Mouse (Mus musculus): ENCODE measurements at regions not wholly inside any gene's neighbourhood (a gene's known extent, or its start where the extent isn't known, plus 50 kb on each side); places are given as distances from the start of the nearest gene placed in this dataset.

DNA sequence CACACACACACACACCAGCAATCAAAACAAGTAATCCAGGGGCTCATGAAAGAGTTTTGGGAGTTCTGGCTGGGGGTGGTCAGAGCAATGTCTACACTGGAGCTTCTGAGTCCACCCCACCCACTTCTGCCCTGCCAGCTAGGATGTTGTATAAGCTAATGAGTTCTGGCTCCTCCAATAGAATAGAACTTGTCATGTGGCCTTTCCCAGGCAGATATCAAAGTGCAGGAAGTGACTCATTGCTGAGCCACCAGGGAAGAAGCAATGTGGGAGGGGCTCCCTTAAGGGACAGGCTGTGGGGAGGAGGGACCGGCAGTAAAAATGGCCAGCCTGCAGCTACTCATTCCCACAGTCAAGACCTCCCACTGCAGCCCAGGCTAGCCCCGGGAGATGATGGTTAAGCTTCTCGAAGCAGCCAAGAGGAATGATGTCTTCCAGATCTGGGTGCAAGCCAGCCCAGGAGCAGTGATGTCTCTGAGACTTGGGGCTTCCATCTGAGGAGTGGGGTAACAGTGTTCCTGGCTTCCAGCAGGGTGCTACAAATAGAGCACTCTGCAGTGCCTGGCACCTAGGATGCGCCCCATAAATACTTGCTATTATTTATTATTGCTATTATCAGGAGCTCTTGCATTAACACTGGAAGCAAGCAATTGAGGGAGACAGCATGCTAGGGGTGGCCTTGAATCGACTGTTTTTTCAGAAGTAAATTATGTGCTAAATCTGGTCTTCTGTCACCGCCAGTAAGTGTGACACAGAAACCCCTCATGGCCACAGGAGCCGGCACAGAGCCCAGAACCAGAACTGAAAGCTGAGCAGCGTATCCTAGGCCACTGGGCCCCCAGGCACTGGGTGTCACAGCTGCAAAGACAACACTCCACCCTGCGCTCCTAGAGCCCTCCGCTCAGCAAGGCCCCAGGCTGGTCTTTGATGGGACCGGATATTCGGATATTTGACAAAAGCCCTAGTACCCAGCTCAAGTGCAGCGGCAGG lies 103.2 kb upstream of the Unc5b start:
- Histone ChIP-seq H3K9me3 (no peaks in the 10 kb centered on the region), H3K4me1 (peaks cover 22% of the 10 kb centered on the region), H3K27ac (no peak overlapping the region), H3K36me3 (no peaks in the 10 kb centered on the region), H3K9ac (no peak overlapping the region), H3K4me2 (replicated peaks) (no peak overlapping the region), H3K4me3 (no peak overlapping the region), H3K27me3 (replicated peaks) (no peaks in the 10 kb centered on the region)
- ATAC-seq (ENCODE audit: low FRiP score, low read depth), result no peak
- WGBS, result 54% methylated on average over 13 of the region's 13 CpGs

DNA sequence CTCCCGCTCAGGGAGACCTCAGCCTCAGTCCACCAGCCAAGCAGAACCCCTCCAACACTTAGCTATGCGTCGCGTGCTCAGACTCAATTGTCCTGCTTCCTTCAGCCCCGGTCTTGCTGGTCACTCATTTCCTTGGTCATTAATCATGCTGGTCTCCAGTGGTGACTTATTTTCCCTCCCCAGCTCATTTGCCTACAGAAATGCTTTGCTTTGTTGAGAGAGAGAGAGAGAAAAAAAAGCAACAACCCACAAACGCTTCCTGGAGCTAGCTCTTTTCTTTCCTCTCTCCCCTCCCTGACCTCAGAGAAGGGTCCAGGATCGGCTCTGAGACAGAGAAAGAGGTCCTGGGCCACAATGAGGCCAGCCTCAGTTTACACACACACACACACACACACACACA lies 102.5 kb upstream of the Unc5b start:
- peaks cover 22% of the 10 kb centered on the region for H3K4me1 ChIP-seq
- 11% methylated on average over 7 of the region's 7 CpGs for WGBS
- no peak for ATAC-seq (ENCODE audit: low FRiP score, low read depth)
- no peaks in the 10 kb centered on the region for H3K9me3 ChIP-seq
- H3K4me3 ChIP-seq, result no peak overlapping the region
- no peak overlapping the region for H3K9ac ChIP-seq
- H3K36me3 ChIP-seq, result no peaks in the 10 kb centered on the region
- no peak overlapping the region for H3K4me2 ChIP-seq (replicated peaks)
- H3K27me3 ChIP-seq (replicated peaks), result no peaks in the 10 kb centered on the region
- no peak overlapping the region for H3K27ac ChIP-seq

DNA sequence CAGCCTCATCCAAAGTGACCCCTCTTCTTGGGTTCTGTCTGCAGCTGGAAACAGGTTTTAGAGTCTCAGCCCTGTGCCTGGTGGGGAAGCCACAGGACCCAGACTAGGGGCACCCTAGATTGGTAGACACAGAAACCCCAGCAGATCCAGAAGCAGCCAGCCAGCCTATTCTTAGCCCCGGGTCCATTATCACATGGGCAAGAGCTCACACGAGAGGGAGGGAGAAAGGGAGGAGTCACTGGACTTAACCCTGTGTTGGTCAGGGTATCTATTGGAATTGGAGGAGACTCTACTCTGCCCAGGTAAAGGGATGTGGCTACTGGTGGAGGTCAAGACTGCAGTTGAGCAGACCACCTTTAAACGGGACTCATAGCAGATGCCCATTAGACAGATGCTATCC lies 101.5 kb upstream of the Unc5b start:
- Histone ChIP-seq H3K4me1 (peaks cover 22% of the 10 kb centered on the region), H3K9ac (no peak overlapping the region), H3K4me2 (replicated peaks) (no peak overlapping the region), H3K9me3 (no peaks in the 10 kb centered on the region), H3K27ac (no peak overlapping the region), H3K27me3 (replicated peaks) (no peaks in the 10 kb centered on the region), H3K36me3 (no peaks in the 10 kb centered on the region), H3K4me3 (no peak overlapping the region)
- 38% methylated on average over 3 of the region's 3 CpGs for WGBS
- ATAC-seq (ENCODE audit: low FRiP score, low read depth), result no peak

DNA sequence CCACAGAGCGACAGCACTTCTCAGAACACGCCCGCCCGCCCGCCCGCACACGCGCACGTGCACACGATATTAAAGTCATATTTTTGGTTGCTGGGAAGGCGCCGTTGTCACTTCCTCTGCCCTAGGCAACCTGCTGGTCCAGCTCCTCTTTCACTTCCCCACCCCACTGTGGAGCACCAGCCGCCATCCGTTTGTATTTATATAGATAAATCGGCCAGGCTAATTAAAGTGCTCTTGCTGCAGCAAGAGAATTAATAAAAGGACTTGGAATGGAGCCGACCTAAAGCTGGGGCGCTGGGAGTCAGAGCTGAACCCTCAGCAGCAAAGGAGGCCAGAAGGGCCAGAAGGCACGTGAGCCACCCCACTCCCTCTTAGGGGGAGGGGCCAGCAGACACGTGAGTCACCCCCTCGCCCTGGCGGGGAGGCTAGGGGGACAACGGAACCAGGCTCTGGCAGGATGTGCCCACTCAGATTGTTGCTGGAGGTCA lies 100.6 kb upstream of the Unc5b start:
- WGBS, result 60% methylated on average over 22 of the region's 22 CpGs
- ATAC-seq (ENCODE audit: low FRiP score, low read depth), result no peak
- no peaks in the 10 kb centered on the region for H3K9me3 ChIP-seq
- no peak overlapping the region for H3K4me3 ChIP-seq
- H3K27ac ChIP-seq, result no peak overlapping the region
- no peak overlapping the region for H3K9ac ChIP-seq
- no peak overlapping the region for H3K4me2 ChIP-seq (replicated peaks)
- no peaks in the 10 kb centered on the region for H3K27me3 ChIP-seq (replicated peaks)
- H3K4me1 ChIP-seq, result peaks cover 15% of the 10 kb centered on the region; the same call in 1 of the 2 replicates
- no peaks in the 10 kb centered on the region for H3K36me3 ChIP-seq

DNA sequence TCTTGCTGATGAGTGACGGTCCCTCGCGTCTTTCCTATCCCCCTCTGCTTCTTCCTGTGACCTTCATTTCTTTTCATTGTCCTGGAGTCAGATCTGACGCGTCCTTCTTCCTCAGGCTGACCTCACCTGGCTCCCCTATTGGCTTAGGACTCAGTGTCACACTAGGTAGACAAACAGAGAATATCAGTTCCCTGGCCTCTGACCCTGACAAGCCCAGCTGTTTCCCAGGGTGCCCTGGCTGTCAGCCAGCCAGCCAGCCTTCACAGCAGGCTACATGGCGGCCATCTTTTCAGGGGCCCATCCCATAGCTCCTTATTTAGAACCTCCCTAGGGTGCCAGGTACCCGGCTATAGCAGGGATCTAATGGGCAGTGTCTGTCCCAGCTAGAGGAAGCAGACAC lies 97.3 kb upstream of the Unc5b start:
- Histone ChIP-seq H3K9ac (no peak overlapping the region), H3K9me3 (no peaks in the 10 kb centered on the region), H3K4me3 (no peak overlapping the region), H3K4me2 (replicated peaks) (no peak overlapping the region), H3K27me3 (replicated peaks) (no peaks in the 10 kb centered on the region; the same call in 1 of the 2 replicates), H3K36me3 (no peaks in the 10 kb centered on the region), H3K27ac (no peak overlapping the region), H3K4me1 (peaks cover 10% of the 10 kb centered on the region; the same call in 1 of the 2 replicates)
- ATAC-seq (ENCODE audit: low FRiP score, low read depth), result no peak
- WGBS, result 75% methylated on average over 7 of the region's 7 CpGs

DNA sequence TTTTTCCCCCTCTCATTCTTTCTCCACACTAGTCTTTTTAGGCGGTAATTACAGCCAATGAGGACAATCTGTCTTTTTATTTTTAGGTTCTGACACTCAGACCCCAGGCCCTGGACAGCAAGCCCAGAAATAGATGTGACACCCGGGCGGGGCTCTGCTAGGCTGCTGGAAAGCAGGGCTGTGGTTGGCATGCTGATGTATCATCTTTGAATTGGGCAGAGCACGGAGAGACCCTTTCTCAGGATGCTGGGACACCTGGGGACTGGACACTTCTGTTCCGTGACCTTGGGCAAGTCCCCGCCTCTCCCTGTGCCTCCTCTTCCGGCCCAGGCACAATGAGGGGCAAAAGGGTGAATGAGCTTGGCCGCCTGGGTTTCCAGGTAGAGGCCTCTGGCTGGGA lies 96.8 kb upstream of the Unc5b start:
- no peak for ATAC-seq (ENCODE audit: low FRiP score, low read depth)
- 71% methylated on average over 8 of the region's 8 CpGs for WGBS
- H3K9me3 ChIP-seq, result no peaks in the 10 kb centered on the region
- no peak overlapping the region for H3K4me2 ChIP-seq (replicated peaks)
- no peaks in the 10 kb centered on the region for H3K36me3 ChIP-seq
- H3K9ac ChIP-seq, result no peak overlapping the region
- H3K27me3 ChIP-seq (replicated peaks), result no peaks in the 10 kb centered on the region; the same call in 1 of the 2 replicates
- no peak overlapping the region for H3K27ac ChIP-seq
- no peak overlapping the region for H3K4me3 ChIP-seq
- H3K4me1 ChIP-seq, result peaks cover 5% of the 10 kb centered on the region; the same call in 1 of the 2 replicates

DNA sequence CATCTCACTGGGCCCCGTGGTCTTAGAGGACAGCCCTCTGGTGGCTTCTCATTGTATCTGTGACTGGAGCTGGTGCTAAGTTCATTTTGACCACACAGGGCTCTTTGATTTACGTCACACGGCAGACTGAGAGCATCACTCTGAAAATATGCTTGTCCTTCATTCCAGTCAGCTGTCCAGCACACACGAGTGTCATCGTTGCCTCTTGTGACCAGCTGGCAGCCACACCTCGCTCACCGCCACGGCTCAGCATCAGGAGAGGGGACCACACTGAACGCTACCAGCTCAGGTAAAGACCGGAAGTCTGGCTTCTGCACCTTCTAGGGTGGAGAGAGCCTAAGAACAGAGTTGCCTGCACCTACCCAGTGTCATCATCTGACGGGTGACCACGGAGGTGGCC lies 95.3 kb upstream of the Unc5b start:
- Histone ChIP-seq H3K36me3 (no peaks in the 10 kb centered on the region), H3K27ac (no peak overlapping the region), H3K9me3 (no peaks in the 10 kb centered on the region), H3K9ac (no peak overlapping the region), H3K27me3 (replicated peaks) (no peaks in the 10 kb centered on the region; the same call in 1 of the 2 replicates), H3K4me1 (peaks cover 5% of the 10 kb centered on the region; the same call in 1 of the 2 replicates), H3K4me3 (no peak overlapping the region), H3K4me2 (replicated peaks) (no peak overlapping the region)
- WGBS, result 89% methylated on average over 12 of the region's 12 CpGs
- ATAC-seq (ENCODE audit: low FRiP score, low read depth), result no peak

DNA sequence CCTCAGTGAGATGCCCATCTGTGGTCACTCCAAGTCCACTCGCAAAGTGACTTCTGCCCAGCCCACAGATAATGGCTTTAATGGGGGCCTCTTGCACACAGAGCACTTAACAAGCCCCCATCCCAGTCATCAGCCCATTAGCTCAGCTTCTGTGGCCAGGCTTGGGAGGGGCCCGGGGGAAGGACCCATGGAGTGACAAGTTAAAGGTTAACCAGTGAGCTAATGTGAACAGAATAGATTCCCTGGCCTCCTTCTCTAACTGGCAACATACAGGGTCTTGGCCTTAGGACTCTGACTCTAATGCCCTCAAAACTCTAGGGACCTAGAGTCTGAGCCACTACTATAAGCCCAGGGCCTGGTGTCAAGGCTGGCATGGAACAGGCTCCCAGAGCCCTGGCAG lies 94.3 kb upstream of the Unc5b start:
- peaks cover 5% of the 10 kb centered on the region; the same call in 1 of the 2 replicates for H3K4me1 ChIP-seq
- no peak overlapping the region for H3K9ac ChIP-seq
- no peaks in the 10 kb centered on the region for H3K9me3 ChIP-seq
- H3K4me2 ChIP-seq (replicated peaks), result no peak overlapping the region
- H3K4me3 ChIP-seq, result no peak overlapping the region
- no peak for ATAC-seq (ENCODE audit: low FRiP score, low read depth)
- H3K27ac ChIP-seq, result no peak overlapping the region
- WGBS, result 22% methylated on average over 2 of the region's 2 CpGs
- H3K36me3 ChIP-seq, result no peaks in the 10 kb centered on the region
- H3K27me3 ChIP-seq (replicated peaks), result no peaks in the 10 kb centered on the region; the same call in 1 of the 2 replicates

DNA sequence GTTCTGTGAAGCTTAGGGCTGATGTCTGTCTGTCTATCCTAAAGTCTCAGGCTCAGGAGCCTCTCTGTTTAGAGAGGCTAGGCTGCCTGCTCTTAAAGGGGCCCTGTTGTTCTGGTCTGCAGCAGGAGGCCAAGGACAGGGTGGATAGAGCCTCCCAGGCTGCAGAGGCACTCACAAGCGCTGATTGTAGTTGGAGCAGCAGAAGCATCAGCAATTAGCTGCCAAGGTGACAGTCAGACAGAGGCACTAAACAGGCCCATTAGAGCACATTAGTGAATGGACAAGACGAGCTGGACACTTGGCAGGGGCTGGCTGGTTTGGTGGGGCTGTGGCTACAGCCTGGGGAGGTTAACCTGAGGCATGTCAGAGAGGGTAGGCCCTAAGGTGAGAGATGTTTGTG lies 93.8 kb upstream of the Unc5b start:
- no peak overlapping the region for H3K27ac ChIP-seq
- no peak overlapping the region for H3K4me2 ChIP-seq (replicated peaks)
- H3K4me3 ChIP-seq, result no peak overlapping the region
- H3K27me3 ChIP-seq (replicated peaks), result no peaks in the 10 kb centered on the region; the same call in 1 of the 2 replicates
- no peak for ATAC-seq (ENCODE audit: low FRiP score, low read depth)
- H3K9ac ChIP-seq, result no peak overlapping the region
- WGBS, result 14% methylated on average over 2 of the region's 2 CpGs
- H3K4me1 ChIP-seq, result peaks cover 5% of the 10 kb centered on the region; the same call in 1 of the 2 replicates
- H3K9me3 ChIP-seq, result no peaks in the 10 kb centered on the region
- H3K36me3 ChIP-seq, result no peaks in the 10 kb centered on the region

DNA sequence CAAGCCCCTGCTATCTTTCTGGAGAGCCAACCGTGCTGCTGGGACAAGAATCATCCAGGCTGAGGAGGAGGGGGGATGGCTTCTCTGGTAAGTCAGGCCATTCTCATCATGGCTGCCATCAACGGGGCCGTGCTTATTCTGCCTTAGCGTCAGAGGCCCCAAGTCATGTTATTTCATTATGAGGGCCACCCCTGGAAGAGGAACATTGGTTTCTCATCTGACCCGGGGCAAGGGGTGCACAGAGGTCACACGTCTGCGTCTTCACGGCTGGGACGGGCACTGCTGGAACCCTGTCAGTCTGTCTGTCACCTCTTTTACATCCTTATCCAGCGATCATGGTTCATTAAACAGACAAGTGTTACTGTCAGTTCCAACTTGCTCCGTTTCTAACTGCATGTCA lies 92.4 kb upstream of the Unc5b start:
- Histone ChIP-seq H3K9ac (no peak overlapping the region), H3K4me1 (peaks cover 5% of the 10 kb centered on the region; the same call in 1 of the 2 replicates), H3K4me2 (replicated peaks) (no peak overlapping the region), H3K27me3 (replicated peaks) (no peaks in the 10 kb centered on the region; the same call in 1 of the 2 replicates), H3K4me3 (no peak overlapping the region), H3K9me3 (no peaks in the 10 kb centered on the region), H3K36me3 (no peaks in the 10 kb centered on the region), H3K27ac (no peak overlapping the region)
- 37% methylated on average over 11 of the region's 11 CpGs for WGBS
- ATAC-seq (ENCODE audit: low FRiP score, low read depth), result no peak

DNA sequence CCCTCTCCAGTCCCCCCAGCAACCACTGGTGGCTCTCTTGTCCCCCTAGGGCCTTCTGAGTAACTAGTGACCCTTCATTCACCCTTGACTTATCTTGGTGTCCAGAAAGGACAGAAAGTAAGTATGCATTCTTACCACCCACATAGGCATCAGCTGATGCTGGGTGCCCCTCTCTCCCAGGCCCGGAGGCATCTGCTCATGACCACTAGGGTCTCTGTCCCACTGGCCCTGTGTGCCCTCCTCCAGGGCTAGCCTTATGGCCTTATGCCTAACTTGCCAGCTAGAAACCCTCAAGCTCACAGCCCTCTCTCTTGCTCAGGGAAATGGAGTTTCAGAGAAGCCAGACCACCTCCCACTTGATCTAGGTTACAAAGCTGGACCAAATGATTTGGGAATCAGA lies 89.2 kb upstream of the Unc5b start:
- no peak overlapping the region for H3K4me2 ChIP-seq (replicated peaks)
- H3K27ac ChIP-seq, result no peak overlapping the region
- 92% methylated on average over 1 of the region's 1 CpGs for WGBS
- no peaks in the 10 kb centered on the region; the same call in 1 of the 2 replicates for H3K27me3 ChIP-seq (replicated peaks)
- no peak for ATAC-seq (ENCODE audit: low FRiP score, low read depth)
- H3K9ac ChIP-seq, result no peak overlapping the region
- H3K4me1 ChIP-seq, result peaks cover 13% of the 10 kb centered on the region
- no peak overlapping the region for H3K4me3 ChIP-seq
- H3K36me3 ChIP-seq, result no peaks in the 10 kb centered on the region
- no peaks in the 10 kb centered on the region for H3K9me3 ChIP-seq

DNA sequence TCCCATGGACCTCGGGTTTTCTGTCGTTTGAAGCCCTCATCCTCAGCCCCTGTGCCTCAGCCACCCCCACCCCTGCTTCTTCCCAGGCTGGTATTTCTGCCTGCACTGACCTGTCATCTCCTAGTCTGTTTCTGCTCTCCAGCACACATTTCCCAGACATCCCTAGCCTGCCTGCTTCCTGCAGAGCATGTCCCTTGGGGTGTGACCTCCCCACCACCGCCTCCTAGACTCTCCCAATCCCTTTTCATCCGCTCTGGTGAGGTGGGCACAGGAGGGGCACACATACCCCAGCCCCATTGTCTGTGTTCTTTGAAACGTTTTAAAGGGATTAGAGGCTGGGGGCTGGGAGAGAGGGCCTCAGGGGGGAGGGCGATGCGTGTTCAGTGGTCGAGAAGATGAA lies 86.6 kb upstream of the Unc5b start:
- H3K27ac ChIP-seq, result no peak overlapping the region
- 26% methylated on average over 8 of the region's 8 CpGs for WGBS
- H3K27me3 ChIP-seq (replicated peaks), result peaks cover 4% of the 10 kb centered on the region; the same call in 1 of the 2 replicates
- no peak for ATAC-seq (ENCODE audit: low FRiP score, low read depth)
- H3K9ac ChIP-seq, result 0 out of 2 replicates have a peak overlapping the region, but pooled peaks have one; percentile 10
- no peaks in the 10 kb centered on the region for H3K36me3 ChIP-seq
- peaks cover 8% of the 10 kb centered on the region; the same call in 1 of the 2 replicates for H3K4me1 ChIP-seq
- H3K9me3 ChIP-seq, result no peaks in the 10 kb centered on the region
- H3K4me2 ChIP-seq (replicated peaks), result no peak overlapping the region
- no peak overlapping the region for H3K4me3 ChIP-seq

Data from neural tube, embryonic 12.5 days (tissue).